Mouse (Mus musculus) C2C12 (cell line): ENCODE data around the gene Tpm1.

Source experiments
- CEBPB ChIP-seq: IDR thresholded peaks from one replicate; pipeline ENCODE4 v1.6.1; 2011; ENCODE audit warnings: low read depth, mild to moderate bottlenecking, control low read depth, moderate library complexity
- CTCF ChIP-seq: IDR thresholded peaks from one replicate; pipeline ENCODE4 v1.5.1; 2011; ENCODE audit not compliant: control insufficient read depth, insufficient read depth, insufficient read length
- FOSL1 ChIP-seq: IDR thresholded peaks from one replicate; pipeline ENCODE4 v1.8.0; 2011; ENCODE audit warnings: mild to moderate bottlenecking, low read length; ENCODE audit not compliant: poor library complexity, insufficient read depth, severe bottlenecking
- MAX ChIP-seq: IDR thresholded peaks from one replicate; pipeline ENCODE4 v1.6.1; 2011; ENCODE audit warnings: mild to moderate bottlenecking, control low read depth
- MYOG ChIP-seq: IDR thresholded peaks from one replicate; pipeline ENCODE4 v1.6.1; 2011; ENCODE audit not compliant: control insufficient read depth, insufficient read length; ENCODE audit errors: extremely low read depth
- USF1 ChIP-seq: IDR thresholded peaks from one replicate; pipeline ENCODE4 v1.6.1; 2011; ENCODE audit warnings: low read depth, mild to moderate bottlenecking, control low read depth, moderate library complexity

- TF ChIP-seq CTCF = no peak
- TF ChIP-seq MAX = no peak
- TF ChIP-seq FOSL1 = no peak
- TF ChIP-seq USF1 = no peak
- no peak for TF ChIP-seq CEBPB
- TF ChIP-seq MYOG = no peak
Observed at GRCm38 (mm10) chr9:67048483-67049085, 622 bp downstream of the Tpm1 start.
